Mouse (Mus musculus) heart, adult 2 months (tissue): ENCODE data around the gene Loxl4.

Experiments used
- CTCF ChIP-seq: fragments of 200-600 bp; IDR thresholded peaks from 2 replicates; pipeline ENCODE4 v1.8.1; 2022; ENCODE audit warnings: antibody characterized with exemption, mild to moderate bottlenecking, moderate library complexity
- POLR2A ChIP-seq: fragments of 200-500 bp; IDR thresholded peaks from 2 replicates; pipeline ENCODE4 v1.6.1; 2011; ENCODE audit warnings: mild to moderate bottlenecking, low read depth, low read length, control low read depth; ENCODE audit not compliant: insufficient read depth

- TF ChIP-seq POLR2A (no peak), CTCF (no peak)
These were observed 46.2 kb downstream of the Loxl4 start for GRCm38 (mm10) chr19:42566283-42567019.
